Mouse (Mus musculus) forebrain, postnatal 0 days (tissue): ENCODE measurements around the gene Unc93a. TPM values are rescaled to one million over a fixed set of nuclear protein-coding genes. Genes with fewer than 3 reads are reported as not detected.
"Not testable (repeated sequence)": the region's sequence is repeated elsewhere in the genome, so short reads cannot be mapped to it uniquely, and the experiment has no call there.

Source experiments
- ATAC-seq: fragments of 200-750 bp; cut with Nextera tagmentation; 2 replicates; pipeline ENCODE4 v1.8.0; 2017; ENCODE audit warnings: mild to moderate bottlenecking, moderate library complexity
- DNase-seq: peaks from one replicate; pipeline ENCODE4 v3.0.0-alpha.2; 2015
- H3K27ac ChIP-seq: fragments of 300-500 bp; sonication (generic); 2 replicates; pipeline ENCODE4 v1.5.1; 2014; ENCODE audit warnings: low read depth, mild to moderate bottlenecking, antibody characterized with exemption, low read length, moderate library complexity, mixed read lengths
- H3K27me3 ChIP-seq: fragments of 300-500 bp; sonication (generic); 2 replicates; pipeline ENCODE4 v1.6.1; 2014; ENCODE audit warnings: mild to moderate bottlenecking, low read length, mixed read lengths; ENCODE audit not compliant: insufficient read depth
- H3K36me3 ChIP-seq: fragments of 300-500 bp; sonication (generic); 2 replicates; pipeline ENCODE4 v1.6.1; 2014; ENCODE audit warnings: mild to moderate bottlenecking, moderate library complexity; ENCODE audit not compliant: insufficient read depth
- H3K4me1 ChIP-seq: fragments of 300-500 bp; sonication (generic); 2 replicates; pipeline ENCODE4 v1.6.1; 2014; ENCODE audit warnings: antibody characterized with exemption; ENCODE audit not compliant: insufficient read depth
- H3K4me2 ChIP-seq: fragments of 300-500 bp; sonication (generic); 2 replicates; pipeline ENCODE4 v1.6.1; 2014; ENCODE audit warnings: low read depth, mild to moderate bottlenecking, moderate library complexity
- H3K4me3 ChIP-seq: fragments of 300-500 bp; sonication (generic); 2 replicates; pipeline ENCODE4 v1.5.1; 2014; ENCODE audit warnings: low read depth, low read length, mixed read lengths
- H3K9ac ChIP-seq: fragments of 300-500 bp; sonication (generic); 2 replicates; pipeline ENCODE4 v1.6.1; 2014; ENCODE audit warnings: mild to moderate bottlenecking
- H3K9me3 ChIP-seq: fragments of 300-500 bp; sonication (generic); 2 replicates; pipeline ENCODE4 v1.6.1; 2016; ENCODE audit warnings: low read length
- WGBS: fragments of 180-500 bp; shearing (Covaris S2); extraction: QIAGEN DNeasy Blood & Tissue Kit; methylation state at CpG from one replicate; pipeline ENCODE4 v1.1.7; 2014; 5-methylcytosine and 5-hydroxymethylcytosine counted together
- polyA plus RNA-seq: library from polyadenylated mRNA; unstranded; fragments of >200 nt; fragmentation: Nextera tagmentation; extraction: Ambion mirVana; gene quantifications from 2 replicates; pipeline ENCODE4 v1.2.1, GENCODE M21; 2015
- total RNA-seq: library from RNA; depleted of rRNA; stranded (reverse); fragments of >200 nt; gene quantifications from 2 replicates; pipeline ENCODE4 v1.2.3, GENCODE M21; 2014; rRNA removed

Gene Unc93a
- 0.08 and 0.14 TPM in 2 replicates for total RNA-seq
- 0.11 and 0.22 TPM in 2 replicates for polyA plus RNA-seq

DNA sequence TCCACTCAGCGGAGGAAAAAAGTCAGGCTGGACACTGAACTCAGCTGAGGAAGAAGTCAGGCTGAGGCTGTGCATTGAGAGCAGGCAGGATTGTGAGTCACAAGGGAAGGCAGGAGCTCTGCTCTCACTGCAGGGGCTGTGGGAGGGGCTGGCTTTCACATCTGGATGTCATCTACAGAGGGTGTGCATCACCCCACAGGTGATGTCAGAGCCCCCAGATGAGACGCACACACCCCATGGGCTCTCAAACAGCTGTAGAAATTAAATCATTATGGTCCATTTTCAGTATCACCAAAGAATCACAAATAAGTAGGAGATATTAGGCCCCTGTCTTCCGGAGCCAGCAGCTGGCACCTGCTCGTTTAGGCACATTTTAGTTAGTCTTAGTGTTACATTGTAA, at the start of gene Unc93a:
Unc93a (minus strand) TSS at position 101 of the 400 bp plus-strand sequence.
- not testable (repeated sequence) for DNase-seq, H3K9me3 ChIP-seq, H3K36me3 ChIP-seq, ATAC-seq, H3K27ac ChIP-seq, H3K27me3 ChIP-seq, H3K4me2 ChIP-seq, H3K9ac ChIP-seq, H3K4me1 ChIP-seq, H3K4me3 ChIP-seq
- WGBS, result 66% methylated on average over 3 of the region's 4 CpGs

DNA sequence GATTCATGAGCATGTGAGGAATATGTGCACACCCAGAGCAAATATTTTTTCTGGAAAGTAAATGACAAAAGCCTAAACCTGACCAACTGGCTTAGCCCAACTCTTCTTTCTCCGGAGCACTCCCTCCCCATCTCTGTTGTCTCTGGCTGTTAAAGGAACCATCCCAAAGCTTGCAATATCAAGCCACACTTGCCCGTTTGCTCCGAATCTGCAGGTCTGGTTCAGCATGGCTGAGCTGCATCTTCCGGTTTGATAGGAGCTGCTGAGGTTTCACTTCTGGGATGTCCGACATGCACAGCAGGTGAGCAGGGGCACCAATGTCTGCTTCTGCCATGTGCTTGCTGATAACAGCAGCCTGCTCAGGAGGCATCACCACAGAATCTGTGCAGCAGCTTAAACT, 48.9 kb upstream of the Unc93a start:
- not testable (repeated sequence) for H3K27me3 ChIP-seq, ATAC-seq, H3K4me3 ChIP-seq, DNase-seq, H3K27ac ChIP-seq, H3K4me1 ChIP-seq, H3K9ac ChIP-seq, H3K4me2 ChIP-seq, H3K36me3 ChIP-seq
- peaks cover 14% of the 10 kb centered on the region for H3K9me3 ChIP-seq
- WGBS, result 94% methylated on average over 5 of the region's 5 CpGs

DNA sequence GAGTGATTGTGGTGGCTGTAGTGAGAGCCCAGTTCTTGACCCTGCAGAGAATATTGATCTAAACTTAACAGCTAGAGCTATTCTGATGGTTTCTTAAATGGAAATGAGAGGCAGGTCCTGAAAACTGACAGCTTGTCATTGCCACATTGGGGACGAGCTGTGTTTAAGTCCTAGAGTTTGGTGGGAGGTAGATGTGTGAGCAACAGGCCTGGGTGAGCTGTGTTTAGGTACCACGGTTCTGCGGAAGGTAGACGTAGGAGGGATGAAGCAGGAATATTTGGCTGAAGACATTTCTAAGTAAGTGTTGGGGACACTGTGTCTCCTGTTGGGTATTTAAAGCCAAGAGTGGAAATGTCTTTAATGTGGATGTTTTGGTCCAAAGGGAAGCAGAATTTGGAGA, 47.4 kb upstream of the Unc93a start:
- H3K36me3 ChIP-seq, H3K27ac ChIP-seq, H3K4me3 ChIP-seq, ATAC-seq, H3K4me2 ChIP-seq, H3K27me3 ChIP-seq, H3K9ac ChIP-seq, DNase-seq, H3K4me1 ChIP-seq: not testable (repeated sequence)
- 87% methylated on average over 4 of the region's 4 CpGs for WGBS
- peaks cover 12% of the 10 kb centered on the region for H3K9me3 ChIP-seq

DNA sequence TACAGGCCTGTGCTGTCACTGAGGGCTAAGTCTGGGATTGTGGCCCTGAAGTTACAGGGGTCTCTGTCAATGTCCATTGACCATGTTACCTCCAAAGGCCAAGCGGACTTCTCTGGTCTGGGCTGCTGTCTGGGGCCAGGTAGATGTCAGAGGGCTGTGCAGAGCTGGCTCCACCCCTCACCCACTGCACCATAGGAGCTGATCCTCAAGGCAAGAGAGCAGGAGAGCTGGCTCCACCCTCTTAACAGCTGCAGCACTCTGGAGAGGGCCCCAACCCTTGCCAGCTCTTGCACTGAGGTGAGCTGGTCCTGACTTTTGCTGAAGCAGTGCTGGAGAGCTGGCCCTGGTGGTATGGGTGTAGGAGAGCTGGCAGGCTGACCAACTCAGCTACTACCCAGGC, 46.2 kb upstream of the Unc93a start:
- not testable (repeated sequence) for H3K4me2 ChIP-seq, H3K9ac ChIP-seq, H3K4me1 ChIP-seq, H3K4me3 ChIP-seq, H3K27ac ChIP-seq, DNase-seq, ATAC-seq, H3K27me3 ChIP-seq, H3K36me3 ChIP-seq
- WGBS, result 44% methylated on average over 1 of the region's 1 CpGs
- H3K9me3 ChIP-seq, result peaks cover 12% of the 10 kb centered on the region

DNA sequence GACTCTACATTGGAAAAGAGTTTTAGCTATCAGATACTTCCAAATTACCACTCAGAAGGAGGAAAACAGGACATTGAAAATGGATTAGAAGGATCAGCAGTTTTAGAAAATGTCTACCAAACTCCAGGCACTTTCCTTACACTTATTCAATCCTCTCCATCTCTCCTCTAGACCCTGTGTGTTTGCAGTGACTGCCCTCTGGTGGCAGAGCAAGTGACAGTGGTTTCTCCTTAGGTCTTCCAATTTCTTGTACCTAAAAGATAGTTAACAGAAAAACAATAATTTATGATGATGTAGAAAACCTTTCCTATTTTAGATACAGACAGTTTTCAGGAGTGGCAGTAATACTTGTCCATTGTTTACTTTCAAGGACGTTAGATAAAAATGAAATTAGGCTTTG, 44.0 kb upstream of the Unc93a start:
- no CpG with 5 or more reads among the region's 1 CpGs for WGBS
- ATAC-seq, result peak; percentile 48; the same call in 1 of the 2 replicates

DNA sequence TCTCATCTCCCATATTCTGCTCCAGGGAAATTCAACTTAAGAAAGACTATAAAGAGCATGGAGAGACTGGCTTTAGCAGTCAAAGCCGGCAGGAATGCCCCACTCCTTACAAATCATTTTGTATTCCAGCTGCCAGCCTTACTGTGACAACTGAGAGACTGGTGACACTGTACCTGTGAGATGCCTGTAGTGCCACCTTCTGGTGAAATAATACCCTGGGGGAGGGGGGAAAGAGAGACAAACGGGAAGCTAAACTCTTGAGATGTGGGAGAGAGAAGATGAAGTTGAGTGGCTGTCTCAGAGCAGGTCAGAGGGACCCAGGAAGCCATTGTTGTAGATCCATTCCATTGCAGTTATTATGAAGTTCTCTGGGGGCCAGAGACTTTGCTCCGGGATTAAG, 42.4 kb upstream of the Unc93a start:
- not testable (repeated sequence) for H3K27me3 ChIP-seq, H3K27ac ChIP-seq, H3K9ac ChIP-seq, H3K9me3 ChIP-seq, H3K4me1 ChIP-seq, H3K36me3 ChIP-seq, H3K4me2 ChIP-seq, H3K4me3 ChIP-seq, DNase-seq
- 0 out of 2 replicates have a peak, but pooled peaks have one; percentile 25 for ATAC-seq
- WGBS, result 60% methylated on average over 1 of the region's 3 CpGs

More for the DNA sequence above, 44.0 kb upstream of the Unc93a start:
- H3K4me3 ChIP-seq, H3K9me3 ChIP-seq, H3K4me2 ChIP-seq, H3K36me3 ChIP-seq, H3K4me1 ChIP-seq, H3K9ac ChIP-seq, H3K27me3 ChIP-seq, H3K27ac ChIP-seq, DNase-seq: not testable (repeated sequence)

DNA sequence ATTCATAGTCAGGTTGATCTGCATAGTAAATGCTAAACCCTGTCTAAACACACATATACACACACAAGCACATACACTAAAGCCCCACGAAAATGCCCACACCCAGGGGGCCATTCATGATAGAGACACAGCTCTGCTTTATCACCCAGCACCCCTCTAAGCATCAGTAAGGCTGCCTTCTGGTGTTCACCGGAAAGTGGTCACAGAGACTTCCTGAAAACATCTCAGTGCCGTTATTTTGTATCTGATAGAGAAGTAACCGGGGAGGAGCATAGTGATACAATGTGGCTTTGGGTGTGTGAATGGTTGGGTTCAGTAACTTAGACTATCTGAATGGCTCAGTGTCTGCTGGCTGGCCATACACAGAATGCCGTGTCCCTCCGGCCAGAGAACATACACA, 42.0 kb upstream of the Unc93a start:
- not testable (repeated sequence) for H3K4me1 ChIP-seq, H3K4me2 ChIP-seq, H3K27ac ChIP-seq, H3K9me3 ChIP-seq, H3K27me3 ChIP-seq, H3K4me3 ChIP-seq, ATAC-seq, H3K9ac ChIP-seq, H3K36me3 ChIP-seq, DNase-seq
- WGBS, result 87% methylated on average over 6 of the region's 6 CpGs

DNA sequence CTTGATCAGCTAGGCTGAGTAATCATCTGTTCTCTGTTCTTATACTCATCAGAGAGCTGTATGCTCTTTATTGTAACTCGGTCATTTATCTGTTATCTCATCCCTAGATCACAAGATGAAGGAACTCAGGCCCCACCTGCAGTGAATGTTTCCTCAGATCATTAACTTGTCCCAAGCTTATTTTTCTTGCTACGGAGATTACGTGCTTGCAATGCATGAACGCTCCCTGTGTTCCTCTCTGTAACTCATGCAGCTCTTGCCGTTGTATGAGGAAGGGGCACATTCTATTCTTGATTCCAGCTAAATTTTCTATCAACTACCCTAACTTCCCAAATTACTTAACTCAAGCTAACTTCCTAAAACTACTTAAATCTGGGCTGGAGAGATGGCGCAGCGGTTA, 14.5 kb upstream of the Unc93a start:
- not testable (repeated sequence) for H3K4me1 ChIP-seq, H3K27me3 ChIP-seq, H3K36me3 ChIP-seq, H3K4me3 ChIP-seq, DNase-seq, H3K4me2 ChIP-seq, H3K9me3 ChIP-seq, H3K27ac ChIP-seq, H3K9ac ChIP-seq, ATAC-seq
- 95% methylated on average over 7 of the region's 7 CpGs for WGBS

DNA sequence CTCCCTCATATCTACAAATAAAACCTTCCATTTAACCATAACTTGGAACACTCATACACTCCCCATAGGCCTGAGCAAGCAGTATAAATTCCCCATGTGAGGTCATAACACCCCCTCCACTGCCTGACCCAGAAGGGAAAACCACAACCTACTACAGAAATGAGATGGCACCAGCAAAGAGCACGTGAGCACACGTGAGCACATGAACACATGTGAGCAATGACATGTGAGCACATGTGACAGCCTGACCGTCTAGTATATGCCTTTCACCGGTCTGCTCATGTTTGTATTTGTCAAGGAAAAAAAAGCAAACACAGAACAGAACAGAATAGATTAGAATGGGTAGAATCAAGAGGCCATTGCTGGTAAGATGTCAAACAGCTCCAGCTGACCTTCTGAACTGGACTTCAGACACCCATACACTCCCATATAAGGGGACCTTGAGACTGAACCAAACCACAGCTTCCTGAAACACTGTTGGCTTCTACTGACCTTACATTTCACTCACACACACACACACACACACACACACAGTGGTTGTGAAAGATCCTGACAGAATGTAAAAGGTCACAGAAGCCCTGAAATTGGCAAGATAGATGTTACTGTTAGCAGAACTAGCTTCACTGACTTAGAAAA, 13.1 kb upstream of the Unc93a start:
- WGBS, result 96% methylated on average over 4 of the region's 4 CpGs

DNA sequence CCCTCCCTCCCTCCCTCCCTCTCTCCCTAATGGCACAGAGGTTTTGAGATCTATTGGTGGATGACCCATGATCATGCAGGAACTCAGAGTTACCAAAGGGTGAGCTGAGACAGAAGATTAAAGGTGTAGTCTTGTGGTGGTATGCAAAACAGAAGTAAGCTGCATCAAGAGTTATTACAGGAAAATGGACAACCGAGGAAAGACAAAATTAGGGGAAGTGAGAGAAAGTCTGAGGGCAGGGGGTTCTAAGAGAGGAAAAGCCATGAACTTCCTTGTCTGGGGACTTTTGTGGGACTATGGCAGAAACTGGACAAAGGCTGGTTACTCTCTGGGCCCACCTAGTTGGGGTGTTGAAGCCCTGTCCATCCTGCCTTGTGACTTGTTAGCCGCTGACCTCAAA, 11.1 kb upstream of the Unc93a start:
- not testable (repeated sequence) for H3K27ac ChIP-seq, H3K4me1 ChIP-seq, H3K36me3 ChIP-seq, H3K4me2 ChIP-seq, H3K27me3 ChIP-seq, H3K9ac ChIP-seq, ATAC-seq, H3K9me3 ChIP-seq, H3K4me3 ChIP-seq, DNase-seq
- WGBS, result no CpG with 5 or more reads among the region's 2 CpGs

More for the DNA sequence above, 13.1 kb upstream of the Unc93a start:
- ATAC-seq, H3K4me1 ChIP-seq, DNase-seq, H3K9me3 ChIP-seq, H3K9ac ChIP-seq, H3K27ac ChIP-seq, H3K4me3 ChIP-seq, H3K4me2 ChIP-seq, H3K36me3 ChIP-seq, H3K27me3 ChIP-seq: not testable (repeated sequence)

DNA sequence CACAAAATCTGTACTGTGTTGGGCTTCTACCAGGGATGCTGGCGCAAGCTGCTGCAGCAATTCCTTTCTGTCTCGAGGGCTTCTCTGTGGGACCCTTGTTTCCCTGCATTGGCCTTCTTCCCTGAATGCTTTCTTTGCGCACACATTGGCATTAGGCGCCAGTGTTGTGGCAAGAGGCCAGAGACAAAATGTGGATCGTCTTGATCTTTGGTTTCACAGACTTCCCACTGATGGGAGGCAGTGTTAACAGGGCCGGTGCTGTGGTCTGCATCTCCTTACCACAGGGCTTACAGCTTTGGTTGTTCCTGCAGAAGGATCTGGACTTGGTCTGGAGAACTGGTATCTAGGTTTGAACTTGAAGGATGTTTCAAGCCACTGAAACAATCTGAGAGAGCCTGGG, 3.7 kb upstream of the Unc93a start:
- not testable (repeated sequence) for H3K4me2 ChIP-seq, H3K27me3 ChIP-seq, H3K36me3 ChIP-seq, DNase-seq, H3K9ac ChIP-seq, H3K27ac ChIP-seq, H3K4me3 ChIP-seq, H3K9me3 ChIP-seq, H3K4me1 ChIP-seq
- ATAC-seq, result peak; percentile 50
- WGBS, result 25% methylated on average over 1 of the region's 6 CpGs
